ENCODE assay signal across 14 mouse cellular contexts in the genomic region with DNA sequence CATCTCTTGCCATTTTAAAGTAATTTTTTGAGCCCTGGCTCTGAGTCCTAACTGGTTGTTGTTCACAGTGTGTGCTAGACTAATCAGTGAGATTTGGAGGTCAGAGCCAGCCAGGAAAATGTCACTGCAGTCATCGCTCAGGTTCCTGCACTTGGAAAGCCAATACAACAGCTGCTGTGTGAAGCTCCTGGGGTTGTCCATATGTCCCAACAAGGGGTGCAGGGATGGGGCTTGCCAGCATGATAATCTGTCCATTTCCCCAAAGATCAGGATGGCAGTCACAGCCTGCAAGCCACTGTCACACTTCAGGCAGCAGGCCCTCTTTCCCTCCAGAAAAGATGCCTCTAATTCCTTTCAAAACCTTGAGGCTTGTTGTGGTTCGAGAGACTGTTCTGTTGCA.
A peak's percentile ranks its signal among the peaks of the same experiment; 100 is the strongest.
DNase-seq lines count a peak whose midpoint lies in the region; ATAC-seq lines count a peak whose summit lies in the region.
"Had no signal": no experiment of that assay in that cellular context is flagged by ENCODE, and none has a peak within 500 bp of the region (broad histone marks: within the 10 kb centered on the region; RNA-seq: fewer than 3 reads in every experiment).

No protein-coding gene starts in this region.

- H3K27me3 ChIP-seq in hindbrain, embryonic 13.5 days: no peaks in the 10 kb centered on the region
- no peaks in the 10 kb centered on the region for H3K27me3 ChIP-seq in hindbrain, embryonic 11.5 days (ENCODE audit: control insufficient read depth, insufficient read depth, low read length)
- no peaks in the 10 kb centered on the region for H3K27me3 ChIP-seq in forebrain, embryonic 14.5 days (replicated peaks; ENCODE audit: control insufficient read depth, insufficient read depth, low read length)
- H3K27me3 ChIP-seq: liver, embryonic 15.5 days had no signal

- peak; percentile 19 for DNase-seq in adrenal gland, adult 2 months
- DNase-seq in adrenal gland, adult 8-10 months: no peak
- no peak for DNase-seq in hindbrain, embryonic 11.5 days (ENCODE audit: low spot score)
- peak; percentile 86 for DNase-seq in cerebellum, adult 11 months
- DNase-seq in forebrain, embryonic 14.5 days (ENCODE audit: low spot score): peak; percentile 85
- DNase-seq in embryo, embryonic 9.5 days (ENCODE audit: extremely low spot score): no peak
- DNase-seq: embryo, embryonic 11 days; gastrocnemius, postnatal 10 days; kidney, adult 9 months; thymus, adult 2 months had no signal

- peak overlapping the region; percentile 48; the same call in 1 of the 2 replicates for H3K27ac ChIP-seq in hindbrain, embryonic 13.5 days
- H3K27ac ChIP-seq in hindbrain, embryonic 11.5 days (ENCODE audit: low read depth, low read length): no peak overlapping the region
- H3K27ac ChIP-seq in forebrain, embryonic 14.5 days (ENCODE audit: low read depth, low read length): peak overlapping the region; percentile 39; the same call in 1 of the 2 replicates
- H3K27ac ChIP-seq: liver, embryonic 15.5 days; macrophage had no signal

- no peak overlapping the region for H3K9ac ChIP-seq in hindbrain, embryonic 13.5 days
- H3K9ac ChIP-seq in hindbrain, embryonic 11.5 days (ENCODE audit: low read depth, low read length): no peak overlapping the region
- H3K9ac ChIP-seq in forebrain, embryonic 14.5 days (ENCODE audit: low read length): no peak overlapping the region
- H3K9ac ChIP-seq: liver, embryonic 15.5 days had no signal

- peak; percentile 49; the same call in 1 of the 2 replicates for ATAC-seq in hindbrain, embryonic 13.5 days (ENCODE audit: low FRiP score)
- ATAC-seq in hindbrain, embryonic 11.5 days (ENCODE audit: low FRiP score): no peak
- ATAC-seq in forebrain, embryonic 14.5 days: peak; percentile 66
- ATAC-seq in inflammation-experienced regulatory T-cells, adult 6 months: no peak

- no peak overlapping the region for H3K4me3 ChIP-seq in hindbrain, embryonic 13.5 days
- no peak overlapping the region for H3K4me3 ChIP-seq in hindbrain, embryonic 11.5 days (ENCODE audit: low read depth, low read length)
- H3K4me3 ChIP-seq in forebrain, embryonic 14.5 days (ENCODE audit: low read depth, low read length): no peak overlapping the region
- H3K4me3 ChIP-seq: liver, embryonic 15.5 days had no signal

- H3K4me2 ChIP-seq in hindbrain, embryonic 13.5 days: no peak overlapping the region
- no peak overlapping the region for H3K4me2 ChIP-seq in hindbrain, embryonic 11.5 days (replicated peaks; ENCODE audit: low read depth, low read length)
- no peak overlapping the region for H3K4me2 ChIP-seq in forebrain, embryonic 14.5 days (ENCODE audit: low read length)
- H3K4me2 ChIP-seq: liver, embryonic 15.5 days had no signal

- 54% methylated on average over 2 of the region's 2 CpGs for WGBS in hindbrain, embryonic 13.5 days
- WGBS in hindbrain, embryonic 11.5 days: 58% methylated on average over 2 of the region's 2 CpGs
- 50% methylated on average over 2 of the region's 2 CpGs for WGBS in forebrain, embryonic 14.5 days

- H3K36me3 ChIP-seq in hindbrain, embryonic 13.5 days: 0 out of 2 replicates have a peak, but pooled peaks cover 4% of the 10 kb centered on the region
- no peaks in the 10 kb centered on the region for H3K36me3 ChIP-seq in hindbrain, embryonic 11.5 days (ENCODE audit: control insufficient read depth, insufficient read depth, low read length)
- H3K36me3 ChIP-seq in forebrain, embryonic 14.5 days (ENCODE audit: control insufficient read depth, insufficient read depth, low read length): no peaks in the 10 kb centered on the region
- H3K36me3 ChIP-seq: liver, embryonic 15.5 days had no signal

- peaks cover 44% of the 10 kb centered on the region for H3K4me1 ChIP-seq in hindbrain, embryonic 13.5 days (replicated peaks)
- no peaks in the 10 kb centered on the region for H3K4me1 ChIP-seq in hindbrain, embryonic 11.5 days (replicated peaks; ENCODE audit: control insufficient read depth, insufficient read depth, low read length)
- peaks cover 31% of the 10 kb centered on the region for H3K4me1 ChIP-seq in forebrain, embryonic 14.5 days (ENCODE audit: control insufficient read depth, insufficient read depth, low read length)
- H3K4me1 ChIP-seq: liver, embryonic 15.5 days had no signal

- H3K9me3 ChIP-seq in hindbrain, embryonic 13.5 days: no peaks in the 10 kb centered on the region
- no peaks in the 10 kb centered on the region for H3K9me3 ChIP-seq in hindbrain, embryonic 11.5 days (ENCODE audit: control insufficient read depth, low read length)
- H3K9me3 ChIP-seq in forebrain, embryonic 14.5 days (replicated peaks; ENCODE audit: control insufficient read depth, low read length): no peaks in the 10 kb centered on the region
- H3K9me3 ChIP-seq: liver, embryonic 15.5 days had no signal

Comparison
In these comparisons a context has a peak if more than half of its experiments do, and no peak if none do; other contexts are left out.
1. DNase-seq: peak in adrenal gland, adult 2 months (single experiment), cerebellum, adult 11 months (single experiment) and forebrain, embryonic 14.5 days (single experiment); none in adrenal gland, adult 8-10 months (single experiment), hindbrain, embryonic 11.5 days (single experiment) and embryo, embryonic 9.5 days (single experiment).
2. ATAC-seq: peak in hindbrain, embryonic 13.5 days (single experiment) and forebrain, embryonic 14.5 days (single experiment); none in hindbrain, embryonic 11.5 days (single experiment) and inflammation-experienced regulatory T-cells, adult 6 months (single experiment).